Mouse (Mus musculus): ENCODE data around the gene Trappc2.

Gene Trappc2

DNA sequence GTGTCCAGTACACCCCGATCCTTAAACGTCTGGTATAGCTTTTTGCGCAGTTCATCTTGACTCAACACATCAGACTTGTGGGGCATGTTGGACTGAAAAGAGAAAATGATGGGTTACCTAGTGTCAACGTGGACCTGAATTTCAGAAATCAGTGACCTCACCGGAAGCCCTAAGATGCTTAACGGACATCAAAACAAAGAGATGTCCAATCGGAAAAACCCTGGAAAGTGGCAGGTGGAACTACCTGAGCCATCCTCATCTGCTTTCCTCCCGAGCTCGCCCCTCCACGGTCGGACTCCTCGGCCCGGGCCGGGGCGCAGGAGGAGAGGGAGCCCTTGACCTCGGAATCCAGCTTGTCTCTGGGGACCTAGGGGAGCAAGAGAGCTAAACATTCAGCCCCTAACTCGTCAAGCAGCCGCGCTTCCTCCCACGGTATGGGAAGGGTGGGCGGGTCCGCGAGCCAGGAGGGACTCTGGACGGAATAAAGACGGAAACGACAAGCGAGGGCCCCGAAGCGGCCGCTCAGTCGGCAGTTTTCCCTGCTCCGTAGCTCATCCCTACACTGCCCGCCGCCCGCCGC is at the start of gene Trappc2:
Gene Trappc2, plus strand, starts transcription at position 539 of the 580 bp plus-strand sequence.
- DNase-seq (ENCODE audit: low read depth, low spot score), result peak; percentile 17

DNA sequence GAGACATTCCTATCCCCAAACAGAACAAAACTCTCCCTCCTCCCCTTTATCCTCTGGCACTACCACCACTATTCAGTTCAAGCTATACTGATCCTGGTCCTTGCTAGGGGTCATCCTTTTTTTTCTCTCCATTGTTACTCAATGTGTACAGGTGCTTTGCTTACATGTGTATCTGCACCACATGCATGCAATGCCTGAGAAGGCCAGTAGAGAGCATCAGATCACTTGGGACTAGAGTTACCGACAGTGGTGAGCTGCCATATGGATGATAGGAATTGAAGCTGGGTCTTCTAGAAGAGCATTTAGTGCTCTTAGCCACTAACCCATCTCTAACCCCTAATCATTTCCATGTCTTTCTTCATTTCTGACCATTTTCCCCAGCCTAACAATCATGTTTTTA is 46.6 kb upstream of the Trappc2 start:
- DNase-seq (ENCODE audit: low read depth, low spot score), result no peak

DNA sequence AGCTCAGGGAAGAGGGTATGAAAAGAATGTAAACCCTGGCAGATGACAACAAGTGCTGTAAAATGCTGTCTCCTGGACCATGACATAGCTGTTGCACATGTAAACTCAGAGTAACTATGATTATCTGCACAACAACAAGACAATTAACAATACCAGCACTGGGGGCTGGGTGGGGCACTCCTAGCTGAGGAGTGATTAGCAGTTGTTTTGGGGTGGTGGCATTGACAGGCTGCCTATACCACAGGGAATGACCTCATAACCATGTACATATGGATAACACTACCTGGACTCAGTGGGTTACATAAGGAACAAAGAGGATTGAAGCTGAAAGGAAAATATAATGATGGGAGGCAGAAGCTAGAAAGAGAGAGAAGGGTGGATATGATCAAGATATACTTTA is 32.5 kb upstream of the Trappc2 start:
- no peak for DNase-seq (ENCODE audit: low read depth, low spot score)

DNA sequence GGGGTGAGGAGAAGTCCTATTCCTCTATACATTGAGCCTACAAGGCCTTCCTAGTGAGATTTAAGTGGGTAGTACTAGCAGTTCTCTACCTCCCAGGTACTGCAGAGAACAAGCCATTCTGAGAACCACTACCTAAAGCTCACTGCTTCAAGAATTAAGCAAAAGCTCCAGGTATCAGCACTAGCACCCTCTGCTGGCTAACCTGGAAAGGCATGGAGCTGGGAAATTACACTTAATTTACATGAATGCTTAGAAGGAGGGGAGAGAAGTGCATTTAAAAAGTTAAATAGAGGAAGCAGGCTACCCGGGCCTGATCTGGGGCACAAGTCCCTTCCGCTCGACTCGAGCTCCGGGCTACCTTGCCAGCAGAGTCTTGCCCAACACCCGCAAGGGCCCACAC is 24.2 kb upstream of the Trappc2 start:
- peak; percentile 18 for DNase-seq (ENCODE audit: low read depth, low spot score)

- peak; percentile 56 for DNase-seq (ENCODE audit: low read depth, low spot score)
These were observed 5.6 kb upstream of the Trappc2 start for GRCm38 (mm10) chrX:166434812-166435211.

DNA sequence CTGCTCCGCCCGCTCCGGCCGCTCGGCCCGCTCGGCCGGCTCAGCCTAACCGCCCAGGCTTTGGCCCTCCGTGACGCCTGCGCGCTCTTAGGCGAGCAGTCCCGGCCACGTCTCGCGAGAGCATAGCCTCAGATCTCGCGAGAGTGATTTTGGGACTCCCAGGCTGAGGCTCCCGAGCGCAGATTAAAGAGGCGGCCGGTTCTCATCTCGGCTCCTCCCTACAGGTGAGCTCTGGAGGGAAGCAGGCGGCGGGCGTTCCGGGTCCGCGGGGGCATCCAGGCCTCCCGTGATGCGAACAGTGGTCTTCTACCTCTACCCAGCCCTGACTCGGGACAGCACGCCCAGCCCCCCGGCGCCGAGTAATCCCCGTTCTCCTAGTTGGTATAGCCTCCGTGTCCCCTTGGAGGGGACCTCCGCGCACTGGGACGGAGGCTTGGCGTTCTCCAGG is 266 bp downstream of the Trappc2 start, which contains the start of gene Ofd1:
Gene Ofd1, minus strand, starts transcription at position 89 of the 448 bp plus-strand sequence.
- peak; percentile 90 for DNase-seq (ENCODE audit: low read depth, low spot score)

DNA sequence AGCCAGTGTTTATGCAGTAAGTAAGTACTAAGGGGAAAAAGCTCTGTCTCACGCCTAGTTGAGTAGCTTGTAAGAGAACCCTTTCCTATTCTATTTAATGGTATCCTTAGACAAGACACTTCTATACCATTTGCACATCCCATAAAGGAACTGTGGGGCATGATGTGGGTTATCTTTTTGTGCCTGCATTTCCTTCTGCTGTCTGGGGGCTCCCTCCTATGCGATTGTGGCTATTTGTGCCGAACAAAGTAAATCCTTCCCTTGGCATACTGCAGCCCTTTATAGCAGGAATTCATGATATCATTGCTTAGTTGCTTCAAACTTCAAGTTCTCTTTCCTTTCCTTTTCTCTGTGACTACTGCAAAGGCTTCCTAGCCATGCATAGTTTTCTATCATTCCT is 4.2 kb downstream of the Trappc2 start:
- DNase-seq (ENCODE audit: low read depth, low spot score), result no peak

DNA sequence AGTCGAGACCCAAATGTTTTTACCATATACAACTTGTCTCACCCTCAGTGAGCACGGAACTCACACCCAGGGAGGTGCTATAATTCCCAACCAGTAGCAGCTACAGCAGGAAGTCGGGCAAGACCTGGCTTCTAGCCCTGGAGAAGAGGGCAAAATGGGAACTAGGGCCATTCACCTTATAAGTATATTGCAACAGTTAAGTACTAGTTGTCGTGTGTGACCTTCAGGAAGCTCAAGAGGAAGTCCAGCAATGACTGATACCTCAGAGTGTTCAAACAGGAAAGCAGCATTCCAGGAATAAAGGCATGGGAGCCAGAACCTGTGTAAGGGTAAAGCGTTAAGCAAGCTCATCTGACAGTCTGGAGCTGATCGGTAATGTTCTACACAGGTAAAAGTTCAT is 13.2 kb downstream of the Trappc2 start:
- no peak for DNase-seq (ENCODE audit: low read depth, low spot score)

- DNase-seq (ENCODE audit: low read depth, low spot score), result no peak
These were observed 14.0 kb downstream of the Trappc2 start for GRCm38 (mm10) chrX:166454331-166454730.

DNA sequence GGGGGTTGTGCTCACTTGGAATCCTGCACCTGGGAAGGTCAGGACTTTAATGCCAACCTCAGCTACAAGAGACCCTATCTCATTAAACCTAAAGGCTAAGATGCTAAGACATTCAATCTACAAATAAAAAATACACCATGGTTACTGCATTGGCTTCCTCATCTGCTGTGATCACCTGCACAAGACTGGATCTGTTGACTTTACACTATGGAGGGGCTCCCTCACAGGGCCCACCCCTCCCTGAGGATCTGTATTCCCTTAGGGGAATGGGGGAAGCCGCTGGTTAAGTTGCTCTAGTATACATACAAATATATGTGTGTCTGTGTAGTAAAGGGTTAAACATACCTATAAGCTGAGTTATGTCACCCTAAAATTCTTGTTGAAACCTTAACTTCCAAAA is 15.2 kb downstream of the Trappc2 start:
- no peak for DNase-seq (ENCODE audit: low read depth, low spot score)

- DNase-seq (ENCODE audit: low read depth, low spot score), result no peak
These were observed 27.9 kb downstream of the Trappc2 start for GRCm38 (mm10) chrX:166468321-166468720.

- no peak for DNase-seq (ENCODE audit: low read depth, low spot score)
These were observed 32.2 kb downstream of the Trappc2 start for GRCm38 (mm10) chrX:166472612-166473011.

DNA sequence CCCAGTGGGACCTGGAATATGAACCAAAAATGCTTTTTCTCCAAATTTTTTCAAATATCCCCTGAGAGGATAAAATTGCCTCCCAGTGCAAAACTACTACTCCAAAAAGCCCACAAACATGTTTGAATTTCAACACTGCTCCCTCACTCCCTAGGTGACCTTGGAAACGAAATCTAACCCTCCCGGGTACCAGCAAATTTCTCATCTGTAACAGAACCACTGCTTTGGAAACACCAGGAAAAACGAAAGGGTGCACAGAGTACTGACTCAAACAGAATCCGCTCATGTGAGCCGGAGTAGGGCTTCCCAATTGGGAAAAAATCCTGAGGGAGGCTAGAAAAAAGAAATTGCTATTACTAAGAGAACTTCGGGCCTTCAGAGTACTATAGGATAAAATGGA is 37.0 kb downstream of the Trappc2 start:
- no peak for DNase-seq (ENCODE audit: low read depth, low spot score)

DNA sequence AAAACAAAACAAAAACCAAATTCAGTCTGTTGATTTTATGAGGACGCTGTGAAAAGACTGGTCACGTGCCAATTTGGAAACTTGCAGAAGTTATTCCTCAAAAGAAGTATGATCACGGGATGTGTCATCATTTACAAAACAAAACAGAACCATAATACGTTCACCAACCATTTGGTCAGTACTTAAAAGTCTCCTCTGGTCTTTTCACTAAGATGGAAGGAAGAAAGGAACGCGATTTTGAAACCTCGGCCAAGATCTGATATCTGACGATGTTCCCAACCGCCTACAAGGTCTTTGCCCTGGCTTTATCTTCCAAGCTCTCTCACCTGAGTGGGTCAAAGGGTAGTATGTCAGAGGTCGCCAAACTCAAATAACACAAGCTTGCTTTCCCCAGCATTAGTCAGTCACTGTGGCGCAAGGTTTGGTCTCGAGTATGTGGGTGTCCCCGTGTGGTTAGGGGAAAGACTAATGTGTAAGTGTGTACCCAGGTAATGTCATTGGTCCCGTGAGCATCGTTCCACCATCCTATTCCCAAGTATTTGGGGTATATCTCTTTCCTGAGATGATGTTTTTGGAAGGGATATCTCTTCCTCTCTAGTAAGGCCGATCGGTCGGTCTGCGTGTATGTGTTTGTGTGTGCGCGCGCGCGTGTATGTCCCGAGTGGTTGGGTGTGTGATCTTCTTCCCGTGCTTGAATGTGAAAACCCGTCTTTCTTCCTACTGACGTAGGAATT is 38.4 kb downstream of the Trappc2 start:
- DNase-seq (ENCODE audit: low read depth, low spot score), result no peak

GRCm38 (mm10) chrX:166479365-166479983 is 39.1 kb downstream of the Trappc2 start, which contains the start of gene Rab9:
TSS of gene Rab9 (minus strand) at chrX:166479867.
- peak; percentile 90 for DNase-seq (ENCODE audit: low read depth, low spot score)

DNA sequence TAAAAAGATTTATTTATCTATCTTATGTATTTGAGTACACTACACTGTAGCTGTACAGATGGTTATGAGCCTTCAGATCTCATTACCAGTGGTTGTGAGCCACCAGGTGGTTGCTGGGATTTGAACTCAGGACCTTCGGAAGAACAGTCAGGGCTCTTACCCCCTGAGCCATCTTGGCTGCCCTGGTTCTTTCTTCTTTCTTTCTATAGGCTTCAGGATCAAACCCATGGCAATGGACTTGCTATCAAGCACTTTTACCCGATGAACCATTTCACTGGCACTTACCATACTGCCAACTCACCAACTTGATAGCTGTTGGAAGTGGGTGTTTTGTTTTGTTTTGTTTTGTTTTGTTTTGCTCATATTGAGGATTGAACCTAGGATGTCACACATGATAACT is 54.7 kb downstream of the Trappc2 start:
- no peak for DNase-seq (ENCODE audit: low read depth, low spot score)

DNA sequence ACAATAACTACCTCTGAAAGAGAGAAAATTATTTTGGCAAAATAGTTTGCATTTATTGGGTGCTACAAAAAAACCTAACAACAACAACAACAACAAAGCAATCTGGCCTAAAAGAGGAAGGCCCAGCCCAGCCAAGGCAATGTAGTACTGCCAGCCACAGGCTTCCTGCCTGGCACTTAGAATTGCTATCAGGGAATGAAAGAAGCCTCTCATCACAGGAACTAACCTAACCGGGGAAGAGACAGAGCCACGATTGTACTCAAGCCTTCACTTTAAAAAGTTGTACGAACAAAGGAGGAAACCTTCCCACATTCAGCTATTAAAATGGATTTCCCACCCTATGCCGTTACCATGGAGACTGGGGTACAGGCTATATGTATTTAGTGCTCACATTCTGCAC is 57.4 kb downstream of the Trappc2 start:
- no peak for DNase-seq (ENCODE audit: low read depth, low spot score)

- no peak for DNase-seq (ENCODE audit: low read depth, low spot score)
These were observed 59.3 kb downstream of the Trappc2 start for GRCm38 (mm10) chrX:166499496-166500190.

All from forelimb bud, embryonic 11.5 days (tissue).